Mouse (Mus musculus) lung, postnatal 0 days (tissue): ENCODE measurements around the gene Btg2.

Experiments used
- CTCF ChIP-seq: IDR thresholded peaks from 2 replicates; pipeline ENCODE4 v1.5.1; 2016; ENCODE audit warnings: antibody characterized with exemption, mild to moderate bottlenecking
- EP300 ChIP-seq: IDR thresholded peaks from 2 replicates; pipeline ENCODE4 v1.6.1; 2016; ENCODE audit warnings: antibody characterized with exemption, mild to moderate bottlenecking, control low read depth

- TF ChIP-seq CTCF (no peak), EP300 (peak; percentile 62)
Observed at GRCm38 (mm10) chr1:134093771-134094526, 15.0 kb upstream of the Btg2 start.
